Mouse (Mus musculus): ENCODE measurements around the gene Cnksr1. TPM values are rescaled to one million over a fixed set of nuclear protein-coding genes. Genes with fewer than 3 reads are reported as not detected.
A peak's percentile ranks its signal among the peaks of the same experiment; 100 is the strongest.
"Not testable (repeated sequence)": the region's sequence is repeated elsewhere in the genome, so short reads cannot be mapped to it uniquely, and the experiment has no call there.

The Cnksr1 gene
- total RNA-seq, 1 experiment, result 1.7 TPM

- Histone ChIP-seq H3K4me3 (ENCODE audit: insufficient read depth in 1 of 2, low read depth in 1 of 2, low read length in 2 of 2, poor library complexity in 1 of 2, severe bottlenecking in 1 of 2) (no peak overlapping the region), H3K27ac (ENCODE audit: insufficient read depth, low read depth, low read length, poor library complexity, severe bottlenecking) (no peak overlapping the region), H3K9ac (ENCODE audit: insufficient read depth, low read depth, low read length, poor library complexity, severe bottlenecking) (no peak overlapping the region), H3K4me1 (ENCODE audit: control insufficient read depth in 2 of 2, insufficient read depth in 2 of 2, low read length in 2 of 2, poor library complexity in 1 of 2) (peaks cover 0 to 4% of the 10 kb centered on the region in 2 experiments; a peak in 1 of 4 replicates), H3K36me3 (ENCODE audit: control insufficient read depth, insufficient read depth, low read length, poor library complexity, severe bottlenecking) (peaks cover 11% of the 10 kb centered on the region), H3K9me3 (ENCODE audit: control insufficient read depth, insufficient read depth, low read depth, low read length) (no peaks in the 10 kb centered on the region)
- in situ Hi-C loops (cut with MboI; ENCODE audit: low sequenced_read_pairs in 2 of 2, unreplicated experiment in 2 of 2), result no loop called here
- no peak for TF ChIP-seq ZC3H11A (IDR thresholded peaks at IDR 0.05; ENCODE audit: borderline replicate concordance, low read depth, low read length)
- TF ChIP-seq CHD2 (IDR thresholded peaks at IDR 0.05; ENCODE audit: low read depth, low read length), result no peak
- no peak for TF ChIP-seq ZNF384 (IDR thresholded peaks at IDR 0.05; ENCODE audit: low read depth, low read length)
- TF ChIP-seq HCFC1 (IDR thresholded peaks at IDR 0.05; ENCODE audit: borderline replicate concordance, insufficient read depth, low read length), result no peak
- no peak for TF ChIP-seq MAFK (IDR thresholded peaks at IDR 0.05; ENCODE audit: insufficient read depth, low read depth, low read length)
- no peak for DNase-seq (ENCODE audit: low read depth, low spot score)
Measured at GRCm38 (mm10) chr4:134284942-134285341, 46.7 kb upstream of the Cnksr1 start.

GRCm38 (mm10) chr4:134273417-134274345, 35.5 kb upstream of the Cnksr1 start:
- peak overlapping the region; percentile 28; the same call in 1 of the 2 replicates for H3K9ac ChIP-seq (ENCODE audit: insufficient read depth, low read depth, low read length, poor library complexity, severe bottlenecking)

GRCm38 (mm10) chr4:134272731-134273416, 34.7 kb upstream of the Cnksr1 start:
- Histone ChIP-seq H3K4me3 (ENCODE audit: insufficient read depth in 1 of 2, low read depth in 1 of 2, low read length in 2 of 2, poor library complexity in 1 of 2, severe bottlenecking in 1 of 2) (peak overlapping the region; percentile 17 to 70; a peak in 3 of 4 replicates), H3K36me3 (ENCODE audit: control insufficient read depth, insufficient read depth, low read length, poor library complexity, severe bottlenecking) (peaks cover 2% of the 10 kb centered on the region; the same call in 1 of the 2 replicates), H3K9me3 (ENCODE audit: control insufficient read depth, insufficient read depth, low read depth, low read length) (no peaks in the 10 kb centered on the region), H3K9ac (ENCODE audit: insufficient read depth, low read depth, low read length, poor library complexity, severe bottlenecking) (no peak overlapping the region; the same call in 1 of the 2 replicates), H3K4me1 (ENCODE audit: control insufficient read depth in 2 of 2, insufficient read depth in 2 of 2, low read length in 2 of 2, poor library complexity in 1 of 2) (peaks cover 0 to 4% of the 10 kb centered on the region in 2 experiments; a peak in 3 of 4 replicates), H3K27ac (ENCODE audit: insufficient read depth, low read depth, low read length, poor library complexity, severe bottlenecking) (no peak overlapping the region)
- in situ Hi-C loops (cut with MboI; ENCODE audit: low sequenced_read_pairs in 2 of 2, unreplicated experiment in 2 of 2), result no loop called here
- no peak for TF ChIP-seq CHD2 (IDR thresholded peaks at IDR 0.05; ENCODE audit: low read depth, low read length)
- no peak for TF ChIP-seq HCFC1 (IDR thresholded peaks at IDR 0.05; ENCODE audit: borderline replicate concordance, insufficient read depth, low read length)
- TF ChIP-seq ZC3H11A (IDR thresholded peaks at IDR 0.05; ENCODE audit: borderline replicate concordance, low read depth, low read length), result no peak
- TF ChIP-seq ZNF384 (IDR thresholded peaks at IDR 0.05; ENCODE audit: low read depth, low read length), result no peak
- TF ChIP-seq MAFK (IDR thresholded peaks at IDR 0.05; ENCODE audit: insufficient read depth, low read depth, low read length), result no peak
- no peak for DNase-seq (ENCODE audit: low read depth, low spot score)

More at GRCm38 (mm10) chr4:134273417-134274345, 35.5 kb upstream of the Cnksr1 start:
- H3K4me3 ChIP-seq (ENCODE audit: insufficient read depth in 1 of 2, low read depth in 1 of 2, low read length in 2 of 2, poor library complexity in 1 of 2, severe bottlenecking in 1 of 2), result peak overlapping the region; percentile 17 to 70; a peak in 3 of 4 replicates
- TF ChIP-seq ZC3H11A (IDR thresholded peaks at IDR 0.05; ENCODE audit: borderline replicate concordance, low read depth, low read length), result no peak
- TF ChIP-seq HCFC1 (IDR thresholded peaks at IDR 0.05; ENCODE audit: borderline replicate concordance, insufficient read depth, low read length), result no peak
- no peak for TF ChIP-seq MAFK (IDR thresholded peaks at IDR 0.05; ENCODE audit: insufficient read depth, low read depth, low read length)
- H3K27ac ChIP-seq (ENCODE audit: insufficient read depth, low read depth, low read length, poor library complexity, severe bottlenecking), result no peak overlapping the region
- DNase-seq (ENCODE audit: low read depth, low spot score), result no peak
- in situ Hi-C loops (cut with MboI; ENCODE audit: low sequenced_read_pairs in 2 of 2, unreplicated experiment in 2 of 2), result no loop called here
- peaks cover 0 to 4% of the 10 kb centered on the region in 2 experiments; a peak in 3 of 4 replicates for H3K4me1 ChIP-seq (ENCODE audit: control insufficient read depth in 2 of 2, insufficient read depth in 2 of 2, low read length in 2 of 2, poor library complexity in 1 of 2)
- H3K9me3 ChIP-seq (ENCODE audit: control insufficient read depth, insufficient read depth, low read depth, low read length), result no peaks in the 10 kb centered on the region
- H3K36me3 ChIP-seq (ENCODE audit: control insufficient read depth, insufficient read depth, low read length, poor library complexity, severe bottlenecking), result peaks cover 8% of the 10 kb centered on the region

GRCm38 (mm10) chr4:134271979-134272378, 33.8 kb upstream of the Cnksr1 start:
- DNase-seq (ENCODE audit: low read depth, low spot score), result no peak
- Histone ChIP-seq H3K9ac (ENCODE audit: insufficient read depth, low read depth, low read length, poor library complexity, severe bottlenecking) (no peak overlapping the region), H3K4me3 (ENCODE audit: insufficient read depth in 1 of 2, low read depth in 1 of 2, low read length in 2 of 2, poor library complexity in 1 of 2, severe bottlenecking in 1 of 2) (no peak overlapping the region), H3K36me3 (ENCODE audit: control insufficient read depth, insufficient read depth, low read length, poor library complexity, severe bottlenecking) (no peaks in the 10 kb centered on the region; the same call in 1 of the 2 replicates), H3K9me3 (ENCODE audit: control insufficient read depth, insufficient read depth, low read depth, low read length) (no peaks in the 10 kb centered on the region), H3K4me1 (ENCODE audit: control insufficient read depth in 2 of 2, insufficient read depth in 2 of 2, low read length in 2 of 2, poor library complexity in 1 of 2) (peaks cover 0 to 4% of the 10 kb centered on the region in 2 experiments; a peak in 3 of 4 replicates), H3K27ac (ENCODE audit: insufficient read depth, low read depth, low read length, poor library complexity, severe bottlenecking) (no peak overlapping the region)
- in situ Hi-C loops (cut with MboI; ENCODE audit: low sequenced_read_pairs in 2 of 2, unreplicated experiment in 2 of 2), result no loop called here
- TF ChIP-seq ZNF384 (IDR thresholded peaks at IDR 0.05; ENCODE audit: low read depth, low read length) (no peak), MAFK (IDR thresholded peaks at IDR 0.05; ENCODE audit: insufficient read depth, low read depth, low read length) (no peak), ZC3H11A (IDR thresholded peaks at IDR 0.05; ENCODE audit: borderline replicate concordance, low read depth, low read length) (no peak), HCFC1 (IDR thresholded peaks at IDR 0.05; ENCODE audit: borderline replicate concordance, insufficient read depth, low read length) (no peak), CHD2 (IDR thresholded peaks at IDR 0.05; ENCODE audit: low read depth, low read length) (no peak)

- H3K4me3 ChIP-seq (ENCODE audit: insufficient read depth in 1 of 2, low read depth in 1 of 2, low read length in 2 of 2, poor library complexity in 1 of 2, severe bottlenecking in 1 of 2); H3K36me3 ChIP-seq (ENCODE audit: control insufficient read depth, insufficient read depth, low read length, poor library complexity, severe bottlenecking); H3K9ac ChIP-seq (ENCODE audit: insufficient read depth, low read depth, low read length, poor library complexity, severe bottlenecking); DNase-seq (ENCODE audit: low read depth, low spot score); in situ Hi-C loops (cut with MboI; ENCODE audit: low sequenced_read_pairs in 2 of 2, unreplicated experiment in 2 of 2); H3K27ac ChIP-seq (ENCODE audit: insufficient read depth, low read depth, low read length, poor library complexity, severe bottlenecking); H3K4me1 ChIP-seq (ENCODE audit: control insufficient read depth in 2 of 2, insufficient read depth in 2 of 2, low read length in 2 of 2, poor library complexity in 1 of 2); H3K9me3 ChIP-seq (ENCODE audit: control insufficient read depth, insufficient read depth, low read depth, low read length): not testable (repeated sequence)
Measured at GRCm38 (mm10) chr4:134269622-134270021, 31.4 kb upstream of the Cnksr1 start.

All from ES-E14 (cell line).